Mouse (Mus musculus) lung, postnatal 4 days (tissue): ENCODE data around the gene Gm1673.

Experiments
- DNase-seq, 2 experiments: peaks; one replicate each; pipeline ENCODE4 v3.0.0; 2021

Gene Gm1673

GRCm38 (mm10) chr5:33997829-33998504, 14.7 kb downstream of the Gm1673 start:
- DNase-seq, result peak in 1 of 2 experiments; percentile 18

GRCm38 (mm10) chr5:33998505-33998877, 15.3 kb downstream of the Gm1673 start:
- DNase-seq, result no peak

DNA sequence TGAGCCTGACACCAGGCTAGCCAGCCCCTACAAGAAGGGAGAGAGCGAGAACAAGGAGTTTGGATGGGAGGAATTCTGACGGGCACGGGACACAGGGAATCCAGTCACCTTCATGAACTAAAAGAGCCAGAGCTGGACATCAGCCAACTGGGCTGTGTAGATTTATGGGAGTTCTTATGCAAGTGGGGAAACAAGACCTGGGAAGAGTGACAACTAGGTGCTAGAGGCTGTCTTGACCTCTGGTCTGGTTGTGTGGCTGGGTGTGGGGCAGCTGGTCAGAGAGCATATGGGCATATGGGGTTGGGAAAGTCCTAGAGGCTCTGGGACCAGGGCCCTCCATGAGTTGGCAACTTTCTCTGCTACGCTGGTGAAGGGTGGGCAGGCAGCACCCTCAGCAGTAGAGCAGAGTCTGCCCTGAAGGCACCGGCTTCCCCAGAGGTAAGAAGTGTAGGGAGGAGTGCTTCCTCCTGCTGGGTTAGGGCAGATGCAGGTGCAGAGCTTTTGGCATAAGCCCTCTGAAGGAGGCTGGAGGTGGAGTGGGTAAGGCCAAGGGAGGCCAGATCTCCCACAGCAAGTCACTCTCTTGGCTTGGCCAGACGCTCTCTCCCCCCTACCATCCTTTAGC, 16.3 kb downstream of the Gm1673 start:
- peak in 1 of 2 experiments; percentile 17 for DNase-seq

GRCm38 (mm10) chr5:34000809-34001208, 17.6 kb downstream of the Gm1673 start:
- DNase-seq, result peak in 1 of 2 experiments; percentile 15

DNA sequence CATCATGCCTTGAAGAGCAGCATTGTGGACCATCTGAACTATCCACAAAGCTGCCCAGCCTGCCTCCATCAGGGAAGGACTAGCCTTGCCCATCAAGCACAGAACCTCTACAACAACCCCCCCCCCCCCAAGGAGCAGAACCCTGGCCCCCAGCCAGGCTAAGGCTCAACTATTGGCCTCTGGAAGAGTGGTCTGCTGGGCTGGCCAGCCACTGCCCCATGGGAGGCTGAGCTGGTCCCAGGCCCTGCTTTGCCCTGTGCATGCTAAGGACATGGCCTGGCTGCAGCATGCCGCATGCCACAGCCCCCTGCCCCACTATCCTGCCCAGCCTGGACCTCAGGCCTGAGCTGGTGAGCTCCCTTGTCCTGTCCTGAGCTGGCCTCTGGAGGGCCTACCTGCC, 18.2 kb downstream of the Gm1673 start:
- peak in 1 of 2 experiments; percentile 17 for DNase-seq

- DNase-seq, result no peak
Observed at GRCm38 (mm10) chr5:34002636-34003035, 19.4 kb downstream of the Gm1673 start.

DNA sequence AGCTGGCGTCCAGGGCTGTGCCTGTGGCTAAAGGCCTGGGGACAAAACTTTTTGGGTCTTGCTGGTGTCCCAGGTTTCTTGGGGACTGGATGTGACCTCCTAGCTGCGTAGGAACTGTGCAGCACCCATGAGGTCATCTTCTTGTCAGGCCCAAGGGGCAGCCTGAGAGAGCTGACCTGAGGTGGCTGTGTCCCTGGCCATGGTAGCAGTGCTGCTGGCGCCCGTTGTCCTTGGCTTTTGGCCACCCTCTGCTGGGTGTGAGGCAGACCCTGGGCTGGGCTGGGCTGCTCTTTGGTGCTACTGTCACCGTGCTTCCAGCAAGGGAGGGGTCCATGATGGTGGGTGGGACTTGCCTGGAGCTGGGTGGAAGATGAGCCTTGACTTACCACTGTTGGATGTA, 21.4 kb downstream of the Gm1673 start:
- DNase-seq, result peak in 1 of 2 experiments; percentile 15

DNA sequence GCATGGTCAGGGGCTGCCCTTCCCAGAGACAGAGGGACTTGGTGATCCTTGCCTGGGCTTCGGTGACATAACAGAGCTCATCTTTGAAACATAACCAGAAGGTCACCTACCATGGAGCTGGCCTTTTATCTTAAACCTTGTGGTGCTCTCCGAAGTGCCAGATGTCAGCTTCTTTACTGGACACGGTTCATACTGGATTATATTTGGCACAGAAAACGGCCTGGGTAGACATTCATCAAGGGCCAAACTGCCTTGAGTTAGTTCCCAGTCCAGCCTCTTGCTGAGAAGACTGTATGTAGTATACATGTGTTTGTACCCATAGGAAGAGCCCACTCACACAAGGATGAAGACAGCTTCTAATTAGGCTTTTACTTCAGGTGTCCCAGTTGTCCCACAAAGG, 23.6 kb downstream of the Gm1673 start:
- no peak for DNase-seq

- DNase-seq, result peak in 1 of 2 experiments; percentile 14
Observed at GRCm38 (mm10) chr5:34007392-34007941, 24.2 kb downstream of the Gm1673 start.

- no peak for DNase-seq
Observed at GRCm38 (mm10) chr5:34014652-34015051, 31.4 kb downstream of the Gm1673 start.

GRCm38 (mm10) chr5:34018968-34019367, 35.7 kb downstream of the Gm1673 start:
- no peak for DNase-seq

GRCm38 (mm10) chr5:34030101-34030500, 46.9 kb downstream of the Gm1673 start:
- no peak for DNase-seq

- DNase-seq, result no peak
Observed at GRCm38 (mm10) chr5:34031022-34031421, 47.8 kb downstream of the Gm1673 start.

DNA sequence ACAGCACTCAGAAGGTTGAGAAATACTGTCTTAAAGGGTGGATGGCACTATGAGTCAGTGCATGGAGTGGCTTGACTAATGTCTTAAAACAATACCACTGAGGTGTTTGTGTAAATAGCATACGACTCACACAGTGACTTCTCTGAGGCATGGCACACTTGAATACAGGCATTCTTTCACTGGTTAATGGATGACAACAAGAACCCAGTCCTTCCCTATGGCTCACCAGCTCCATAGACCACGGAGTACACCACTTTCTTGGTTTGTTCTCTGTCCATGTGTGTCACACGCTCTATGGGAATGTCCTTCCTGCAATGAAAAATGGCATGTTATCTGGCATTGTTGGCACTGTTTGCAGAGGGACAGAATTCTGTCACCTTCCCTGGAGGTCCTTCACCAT, 49.3 kb downstream of the Gm1673 start:
- no peak for DNase-seq
